Mouse (Mus musculus) kidney, adult 8-10 months (tissue): Measurements from ENCODE around the gene Arrb1.
"Not testable (repeated sequence)": the region's sequence is repeated elsewhere in the genome, so short reads cannot be mapped to it uniquely, and the experiment has no call there.

Experiments used
- DNase-seq, 2 experiments: peaks; one replicate each; pipeline ENCODE4 v3.0.0; 2022

Arrb1 gene

DNA sequence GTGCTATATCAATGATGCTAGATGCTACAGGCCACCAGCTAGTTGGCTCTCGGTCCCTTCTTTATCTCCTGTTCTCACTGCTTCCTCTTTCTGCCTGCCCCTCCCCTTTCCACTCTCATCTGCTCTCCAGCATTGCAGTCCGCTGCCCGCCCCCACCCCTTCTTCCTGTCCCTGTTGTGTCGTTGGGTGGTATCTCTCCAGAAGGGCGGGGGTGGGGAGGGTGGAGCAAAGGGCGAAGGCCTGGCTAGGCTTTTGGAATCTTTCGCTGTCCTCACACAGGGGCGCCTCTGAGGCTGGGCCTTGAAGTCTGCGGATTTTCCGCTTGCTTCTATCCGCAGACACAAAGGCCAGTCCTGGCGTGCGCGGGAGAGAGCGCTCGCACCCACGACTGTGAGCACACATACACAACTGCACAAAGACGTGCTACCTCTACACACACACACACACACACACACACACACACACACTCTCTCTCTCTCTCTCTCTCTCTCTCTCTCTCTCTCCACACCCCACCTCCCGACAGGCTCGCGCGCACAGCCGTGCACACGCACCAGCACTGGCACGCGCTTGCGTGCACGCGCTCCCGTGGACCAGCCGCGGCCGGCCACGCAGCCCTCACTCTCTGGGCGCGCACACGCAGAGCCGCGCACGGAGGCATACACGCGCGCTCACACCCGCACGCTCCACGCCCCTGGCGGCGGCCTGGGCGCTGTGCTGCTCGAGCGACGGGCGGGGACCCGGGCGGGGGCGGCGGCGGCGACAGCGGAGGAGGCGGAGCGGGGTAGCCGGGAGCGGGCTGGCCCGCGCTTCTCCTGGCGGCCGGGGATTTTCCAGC is at the start of gene Arrb1:
Arrb1 (plus strand) TSS at position 566 of the 835 bp plus-strand sequence.
- peak; percentile 61 for DNase-seq

DNA sequence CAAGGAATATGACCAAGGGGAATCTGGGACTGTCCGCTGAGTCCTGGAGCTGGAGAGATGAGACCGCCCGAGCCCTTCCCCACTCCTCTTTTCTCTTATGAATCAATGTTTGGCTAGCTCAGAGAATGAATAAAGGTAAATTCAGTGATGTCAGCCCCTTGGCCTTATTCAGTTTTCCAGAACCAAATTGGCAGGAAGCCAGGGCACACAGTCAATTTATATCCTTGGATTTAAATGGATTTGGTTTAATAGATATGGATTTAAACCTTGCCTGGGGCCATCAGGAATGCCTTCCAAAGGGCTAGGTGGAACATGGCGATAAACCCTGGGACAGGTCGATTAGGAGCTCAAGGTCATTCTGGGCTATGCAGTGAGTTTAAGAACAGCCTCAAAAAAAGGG is 45.6 kb upstream of the Arrb1 start:
- DNase-seq: no peak

DNA sequence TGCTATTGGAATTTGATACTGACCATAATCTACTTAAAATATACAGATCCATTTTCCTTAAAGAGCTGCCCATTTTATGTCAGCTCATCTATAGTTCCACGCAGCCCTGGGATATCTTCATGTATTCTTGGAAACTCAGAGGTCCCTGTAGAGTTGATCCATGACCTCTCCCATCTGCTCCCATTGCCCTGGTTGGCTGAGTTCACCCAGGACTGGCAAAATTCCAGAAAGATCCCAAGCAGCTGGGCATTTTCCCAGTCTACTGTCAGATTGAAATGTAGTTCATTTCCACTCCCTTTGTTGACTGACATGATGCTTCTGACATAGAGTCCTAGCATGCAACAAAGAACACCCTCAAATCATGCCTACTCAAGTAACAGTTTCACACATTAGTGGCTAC is 36.1 kb upstream of the Arrb1 start:
- no peak for DNase-seq

GRCm38 (mm10) chr7:99500201-99500600 is 35.1 kb upstream of the Arrb1 start:
- peak; percentile 63 to 85 for DNase-seq

- no peak for DNase-seq
Measured at GRCm38 (mm10) chr7:99500655-99501054, 34.6 kb upstream of the Arrb1 start.

DNA sequence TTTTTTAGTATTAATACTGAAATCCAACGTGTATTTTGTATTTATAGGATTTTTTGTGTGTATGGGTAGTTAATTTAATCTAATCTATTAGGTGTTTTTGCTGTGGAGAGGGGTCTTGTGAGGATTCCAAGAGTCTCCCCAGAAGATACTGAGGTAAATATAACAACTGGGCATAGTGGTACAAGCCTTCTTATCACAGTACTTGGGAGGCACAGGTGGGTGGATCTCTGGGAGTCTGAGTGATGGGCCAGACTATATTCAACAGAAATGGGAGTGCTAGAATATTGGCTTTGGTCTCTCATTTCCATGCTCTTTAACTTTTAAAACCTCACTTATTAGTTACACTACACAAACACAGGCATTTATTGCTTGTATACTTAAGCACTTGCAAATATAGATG is 34.1 kb upstream of the Arrb1 start:
- no peak for DNase-seq

DNA sequence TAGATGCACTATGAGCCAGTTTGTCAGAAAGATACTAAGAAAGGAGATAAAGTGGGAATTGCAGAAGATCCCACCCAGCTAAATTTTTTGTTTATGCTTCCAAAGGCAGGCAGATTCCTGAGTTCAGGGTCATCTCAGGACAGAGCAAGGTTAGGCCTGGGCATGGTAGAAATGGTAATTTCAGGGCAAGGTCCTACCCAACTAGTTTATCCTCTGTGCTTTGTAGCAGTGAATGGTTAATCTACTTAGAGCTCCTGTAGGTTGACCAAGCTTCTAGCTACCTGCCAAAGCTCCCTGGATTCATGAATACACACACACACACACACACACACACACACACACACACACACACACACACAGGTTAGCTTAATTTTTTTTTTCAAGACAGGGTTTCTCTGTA is 30.7 kb upstream of the Arrb1 start:
- peak in 1 of 2 experiments; percentile 47 for DNase-seq

DNA sequence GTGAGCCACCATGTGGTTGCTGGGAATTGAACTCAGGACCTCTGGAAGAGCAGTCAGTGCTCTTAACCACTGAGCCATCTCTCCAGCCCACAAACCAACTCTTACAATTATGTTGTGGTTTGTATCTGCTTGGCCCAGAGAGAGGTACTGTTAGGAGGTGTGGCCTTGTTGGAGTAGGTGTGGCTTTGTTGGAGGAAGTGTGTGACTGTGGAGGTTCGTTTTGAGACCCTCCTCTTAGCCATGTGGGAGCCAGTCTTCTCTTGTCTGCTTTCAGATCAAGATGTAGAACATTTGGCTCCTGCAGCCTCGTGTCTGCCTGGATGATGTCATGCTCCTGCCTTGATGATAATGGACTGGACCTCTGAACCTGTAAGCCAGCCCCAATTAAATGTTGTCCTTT is 27.1 kb upstream of the Arrb1 start:
- DNase-seq: not testable (repeated sequence)

GRCm38 (mm10) chr7:99510087-99510501 is 25.2 kb upstream of the Arrb1 start:
- DNase-seq: peak; percentile 51 to 63

DNA sequence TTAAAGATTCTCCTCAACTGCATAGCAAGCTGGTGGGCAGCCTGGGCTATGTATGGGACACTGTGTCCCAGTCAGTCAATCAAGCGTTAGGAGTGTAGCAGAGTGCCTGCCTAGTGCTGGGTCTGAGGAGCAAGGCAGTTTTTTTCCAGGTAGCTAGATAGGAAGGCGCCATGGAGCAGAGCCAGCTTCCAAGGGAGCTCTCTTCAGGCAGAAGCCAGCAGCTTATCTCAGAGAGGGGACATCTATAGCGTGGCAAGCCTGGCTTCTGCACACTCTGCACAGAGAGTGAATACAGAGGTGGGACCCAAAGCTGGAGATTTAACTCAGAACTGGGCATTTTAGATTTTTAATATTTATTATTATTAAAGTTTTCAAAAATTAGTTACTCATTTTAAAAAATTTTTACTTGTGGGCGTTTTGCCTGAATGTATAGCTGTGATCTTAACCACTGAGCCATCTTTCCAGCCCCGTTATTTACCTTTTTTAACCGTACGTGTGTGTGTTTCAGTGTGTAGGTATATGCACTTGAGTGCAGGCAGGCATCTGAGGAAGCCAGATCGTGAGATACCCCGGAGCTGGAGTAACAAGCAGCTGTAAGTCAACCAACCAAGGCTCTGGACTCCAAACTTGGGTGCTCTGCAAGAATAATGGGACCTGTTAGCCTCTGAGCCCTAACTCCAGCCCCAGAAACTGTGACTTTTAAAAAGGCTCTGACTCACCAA is 19.0 kb upstream of the Arrb1 start:
- no peak for DNase-seq

DNA sequence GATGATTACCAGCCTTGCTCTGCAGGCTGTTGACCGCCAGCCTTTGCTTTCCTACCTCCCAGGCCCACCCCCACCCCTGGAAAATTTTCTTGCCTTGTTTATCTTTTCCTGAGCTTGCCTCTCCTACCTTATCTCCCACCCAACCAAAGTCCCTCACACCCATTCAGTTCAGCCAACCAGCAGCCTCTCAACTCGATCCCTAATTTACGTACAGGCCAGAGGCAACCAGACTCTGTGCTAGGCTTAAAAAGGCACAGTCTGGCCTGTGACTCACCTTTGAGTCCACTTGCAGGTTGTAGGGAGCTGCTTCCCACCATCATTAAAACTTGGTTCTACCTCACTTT is 18.5 kb upstream of the Arrb1 start:
- DNase-seq: no peak

GRCm38 (mm10) chr7:99518954-99519644 is 16.2 kb upstream of the Arrb1 start:
- DNase-seq: no peak

- no peak for DNase-seq
Measured at GRCm38 (mm10) chr7:99523121-99523520, 12.1 kb upstream of the Arrb1 start.

DNA sequence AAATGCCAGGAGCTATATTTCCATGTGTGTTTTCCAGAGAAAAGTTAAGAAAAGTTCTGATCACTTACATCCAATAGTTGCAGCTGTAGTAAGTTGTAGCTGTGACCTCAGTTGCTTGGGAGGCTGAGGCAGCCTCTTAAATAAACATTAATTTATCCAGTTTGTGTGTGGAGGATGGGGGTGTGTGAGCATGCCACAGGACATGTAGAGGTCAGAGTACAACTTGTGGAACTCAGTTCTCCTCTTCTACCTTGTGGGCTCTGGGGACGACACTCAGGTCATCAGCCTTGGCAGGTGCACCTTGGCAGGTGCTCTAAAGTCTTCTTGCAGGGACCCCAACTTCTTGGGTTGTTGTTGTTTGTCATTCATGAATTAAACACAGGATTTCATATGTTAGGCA is 11.4 kb upstream of the Arrb1 start:
- DNase-seq: no peak

- DNase-seq: no peak
Measured at GRCm38 (mm10) chr7:99528547-99528946, 6.7 kb upstream of the Arrb1 start.

DNA sequence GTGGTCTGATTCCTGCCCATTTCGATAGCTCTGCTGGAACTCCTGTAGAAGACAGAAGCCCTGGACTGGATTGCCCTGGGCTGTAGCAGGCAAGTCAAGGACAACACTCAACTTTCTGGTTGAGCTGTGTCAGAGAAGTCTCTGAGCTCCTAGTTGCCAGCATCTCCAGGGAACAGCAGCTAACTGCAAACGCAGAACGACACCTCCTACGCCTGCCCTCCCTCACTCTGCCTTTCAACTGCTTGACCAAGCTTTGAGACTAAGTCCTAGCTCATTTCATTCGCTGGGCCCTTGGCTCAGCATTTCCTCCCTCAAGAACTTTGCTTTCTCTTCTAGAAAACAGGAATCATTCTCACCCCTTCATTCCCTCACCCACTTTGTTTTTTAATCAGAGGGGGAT is 5.9 kb upstream of the Arrb1 start:
- DNase-seq: no peak

DNA sequence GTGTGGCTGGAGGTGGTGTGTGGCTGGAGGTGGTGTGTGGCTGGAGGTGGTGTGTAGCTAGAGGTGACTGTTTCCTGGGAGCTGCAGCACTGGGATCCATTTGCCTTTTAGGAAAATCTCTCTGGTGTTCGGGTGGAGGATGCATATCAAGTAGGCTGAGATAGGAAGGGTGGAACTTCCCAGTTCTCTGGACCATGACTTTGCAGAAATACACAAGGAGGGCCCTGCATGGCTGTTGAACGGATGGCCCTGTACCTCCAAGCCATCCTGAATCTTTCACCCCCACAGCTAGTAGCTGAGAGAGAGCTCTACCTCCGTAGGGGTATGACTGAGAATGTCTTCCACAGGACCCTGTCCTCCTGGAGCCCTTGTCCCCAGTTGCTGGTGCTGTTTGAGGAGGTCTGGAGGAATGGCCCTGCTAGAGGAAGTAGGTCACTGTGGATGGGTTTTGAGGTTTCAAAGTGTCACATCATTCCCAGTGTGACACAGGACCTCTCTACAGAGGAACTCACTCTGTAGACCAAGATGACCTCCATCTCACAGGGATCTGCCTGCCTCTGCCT is 3.8 kb upstream of the Arrb1 start:
- no peak for DNase-seq

DNA sequence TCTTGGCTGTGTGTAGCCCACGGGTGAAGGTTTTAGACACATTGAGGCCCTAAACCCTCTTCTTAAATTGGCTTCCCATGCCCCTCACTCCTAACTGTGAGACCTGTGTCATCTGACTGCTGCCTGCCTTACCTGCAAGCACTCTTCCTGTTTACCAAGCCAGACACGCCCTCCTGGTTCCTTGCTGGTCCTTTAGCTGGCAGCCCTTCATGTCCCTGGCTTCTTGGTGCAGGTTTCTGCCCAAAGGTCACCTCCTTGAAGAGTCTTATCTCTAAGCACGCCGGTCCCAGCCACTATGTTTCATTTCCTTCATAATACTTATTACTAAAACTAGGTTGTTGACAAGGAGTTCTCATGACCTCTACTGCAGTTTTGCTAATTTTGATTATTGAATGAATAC is 2.7 kb upstream of the Arrb1 start:
- no peak for DNase-seq

DNA sequence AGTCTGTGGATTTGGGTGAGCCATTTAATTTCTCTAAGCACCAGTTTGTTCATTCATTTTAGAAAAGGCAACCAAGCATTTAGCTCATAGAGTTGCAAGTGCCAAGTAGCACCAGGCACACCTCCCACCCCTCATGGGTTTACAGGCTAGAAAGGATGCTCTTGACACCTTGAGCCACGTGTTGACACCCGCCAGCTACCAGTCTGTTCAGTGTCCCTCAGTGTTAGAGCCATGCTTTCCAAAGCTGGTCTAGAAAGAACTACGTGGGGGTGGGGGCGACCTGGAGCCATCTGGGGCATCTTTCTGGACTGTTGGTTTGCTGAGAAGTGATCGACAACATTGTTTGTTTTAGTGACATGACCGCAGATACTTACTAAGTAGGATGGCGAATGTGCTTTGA is 1.7 kb upstream of the Arrb1 start:
- no peak for DNase-seq

- no peak for DNase-seq
Measured at GRCm38 (mm10) chr7:99534501-99534900, 765 bp upstream of the Arrb1 start.

DNA sequence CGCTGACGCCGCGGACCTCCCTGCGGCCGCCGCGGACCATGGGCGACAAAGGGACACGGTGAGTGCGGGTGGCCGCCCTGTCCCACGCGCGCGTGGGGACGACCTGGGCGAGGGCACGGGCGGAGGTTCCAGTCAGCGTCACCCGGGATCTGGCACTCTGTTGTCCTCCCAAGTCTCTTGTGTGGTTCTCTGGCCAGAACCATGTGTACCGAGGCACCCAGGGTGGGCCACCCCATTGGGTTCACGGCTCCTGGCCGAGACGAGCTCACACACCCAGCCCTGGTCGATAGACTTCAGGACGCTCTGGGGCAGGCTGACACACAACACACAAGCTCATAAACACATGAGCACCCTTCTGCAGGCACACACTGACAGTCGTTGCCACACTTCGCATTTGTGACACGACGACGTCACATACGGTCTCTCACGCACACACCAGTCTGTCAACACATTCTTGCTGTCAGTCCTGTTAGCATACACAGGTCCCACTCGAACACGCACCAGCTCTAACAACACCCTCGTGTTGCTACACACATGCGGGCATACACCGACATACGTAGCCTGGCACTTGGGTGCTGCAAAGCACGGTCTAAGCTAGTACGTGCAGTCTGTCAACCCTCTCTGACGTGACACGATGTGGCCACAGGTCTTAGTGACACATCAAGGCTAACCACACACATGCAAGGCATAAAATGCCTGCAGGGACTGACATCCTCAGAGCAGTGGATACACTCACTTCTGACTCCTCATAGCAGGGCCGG is 655 bp downstream of the Arrb1 start:
- DNase-seq: no peak

DNA sequence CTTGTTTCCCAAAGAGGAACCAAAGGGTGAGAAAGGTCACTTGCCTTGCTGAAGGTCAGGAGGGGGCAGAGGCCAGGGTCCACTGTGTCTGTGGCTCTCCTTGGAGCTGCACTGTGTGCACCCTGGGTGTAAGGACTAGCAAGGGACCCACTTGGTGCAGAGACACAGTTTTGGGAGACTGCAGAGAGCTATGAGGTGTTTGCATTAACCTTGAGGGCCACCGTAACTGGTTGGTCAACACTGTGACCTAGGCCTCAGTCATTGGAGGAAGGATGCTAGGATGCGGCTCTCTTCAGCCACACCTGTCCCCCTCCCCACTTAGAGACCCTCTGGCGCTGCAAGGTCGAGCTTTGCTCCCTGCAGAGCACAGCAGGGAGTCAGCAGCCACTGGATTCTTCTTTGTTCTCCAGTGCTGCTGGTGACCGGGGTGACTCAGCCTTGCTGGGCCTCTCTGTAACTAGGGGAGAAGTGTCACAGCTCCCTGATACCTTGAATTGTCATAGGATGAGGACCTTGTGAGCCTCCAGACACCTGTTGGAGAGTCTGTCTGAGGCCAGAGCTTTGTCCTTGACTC is 2.0 kb downstream of the Arrb1 start:
- no peak for DNase-seq
